Mouse (Mus musculus) right cerebral cortex, adult 18-20 months (tissue): ENCODE measurements around the gene Adgrg4.

ENCODE experiments used
- DNase-seq: peaks from one replicate; pipeline ENCODE4 v3.0.0; 2022; ENCODE audit warnings: mixed read lengths

Gene Adgrg4

DNA sequence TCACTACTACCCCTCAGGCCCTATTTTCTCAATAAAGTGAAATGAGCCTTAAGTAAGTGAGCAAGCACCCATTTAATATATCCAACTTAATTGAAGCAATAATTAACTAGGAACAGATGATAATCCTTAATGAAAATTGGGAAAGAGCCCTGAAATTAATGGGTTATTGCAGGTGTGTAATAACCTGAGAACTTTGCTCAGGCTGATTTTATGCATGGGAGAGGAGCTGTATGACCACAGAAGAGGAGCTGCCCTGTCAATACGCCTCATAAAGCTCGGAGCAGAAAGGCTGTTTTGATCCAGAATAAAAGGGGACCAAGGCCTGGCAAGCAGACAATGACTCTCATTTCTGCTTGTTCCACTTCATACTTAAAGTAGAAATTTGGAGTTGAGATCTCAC lies at the start of gene Adgrg4:
Gene Adgrg4, plus strand, starts transcription at position 301 of the 400 bp plus-strand sequence.
- DNase-seq = no peak

DNA sequence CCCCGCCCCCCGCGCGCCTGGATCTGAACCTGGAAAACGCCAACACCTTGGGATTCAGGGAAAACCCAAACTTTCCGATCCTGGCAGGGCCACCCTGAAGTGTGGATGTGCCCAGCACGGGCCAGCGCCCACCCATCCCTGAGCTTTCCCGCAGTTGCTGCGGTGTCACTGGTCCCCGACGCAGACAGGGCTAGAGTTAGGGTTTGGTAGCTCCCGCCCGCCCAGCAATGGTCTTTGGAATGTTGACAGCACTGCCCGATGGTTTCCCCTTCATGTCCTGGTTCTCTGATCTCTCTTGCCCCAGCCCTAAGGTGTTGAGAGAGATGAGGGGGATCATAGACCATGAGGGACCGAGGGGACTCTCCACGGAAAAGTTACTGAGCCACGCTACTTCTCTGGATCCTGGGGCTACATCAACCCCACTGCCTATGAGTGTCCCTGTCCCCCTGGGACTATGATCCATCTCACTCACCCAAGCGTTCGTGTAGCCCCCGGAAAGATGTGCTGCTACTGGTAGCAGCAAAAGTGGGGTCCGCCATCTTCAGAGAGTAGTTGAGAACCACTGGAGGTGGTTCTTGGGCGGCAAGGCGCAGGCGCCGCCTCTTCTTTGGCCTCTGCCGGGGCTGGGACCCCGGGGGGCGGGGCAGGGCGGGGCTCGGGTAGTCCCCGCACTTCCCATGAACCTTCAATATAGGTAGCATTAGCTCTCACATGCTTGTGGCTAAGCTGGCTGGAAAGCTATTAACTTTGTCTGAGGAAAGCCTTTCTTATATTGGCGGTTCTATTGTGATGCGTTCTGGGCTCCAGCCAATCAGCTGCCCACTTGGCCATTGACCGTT lies 48.0 kb upstream of the Adgrg4 start, which contains the start of gene Map7d3:
Gene Map7d3, minus strand, starts transcription at position 562 of the 839 bp plus-strand sequence.
- no peak for DNase-seq

DNA sequence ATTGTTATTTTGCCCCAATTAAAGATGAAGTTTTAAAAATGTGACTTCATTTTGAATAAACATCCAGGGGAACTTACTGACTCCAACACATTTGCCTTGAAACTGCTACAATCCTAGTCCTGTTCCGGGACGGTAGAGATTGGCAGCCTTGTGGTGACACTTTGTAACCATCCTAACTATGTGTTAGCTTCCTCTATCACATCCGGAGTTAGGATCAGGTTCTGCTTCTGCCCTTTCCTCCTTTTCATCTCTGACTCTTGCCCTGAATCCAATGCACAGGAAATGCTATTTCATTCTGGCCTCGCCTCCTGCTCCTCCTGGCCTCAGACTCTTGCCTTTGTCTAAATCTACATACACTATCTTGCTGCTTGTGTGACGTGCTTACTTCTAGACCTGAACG lies 42.5 kb upstream of the Adgrg4 start:
- no peak for DNase-seq

DNA sequence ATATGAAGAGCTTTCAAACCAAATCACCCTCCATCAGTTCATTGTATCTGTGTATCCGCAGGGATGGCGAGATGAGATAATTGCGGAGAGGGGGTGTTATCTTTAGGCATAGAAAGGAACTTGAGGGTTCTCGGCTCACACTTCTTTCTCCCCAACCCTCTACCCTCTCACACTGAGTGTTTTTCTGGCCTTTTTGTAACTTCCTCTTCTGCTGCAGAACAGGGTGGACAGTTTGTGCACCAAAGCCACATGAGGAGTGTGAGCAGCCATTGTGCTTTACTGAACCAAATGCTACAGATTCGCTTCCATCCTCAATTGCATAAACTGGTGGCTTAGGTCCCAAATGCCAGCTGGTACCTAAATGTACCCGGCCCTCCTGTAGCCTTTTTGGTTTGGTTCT lies 34.1 kb upstream of the Adgrg4 start:
- no peak for DNase-seq

DNA sequence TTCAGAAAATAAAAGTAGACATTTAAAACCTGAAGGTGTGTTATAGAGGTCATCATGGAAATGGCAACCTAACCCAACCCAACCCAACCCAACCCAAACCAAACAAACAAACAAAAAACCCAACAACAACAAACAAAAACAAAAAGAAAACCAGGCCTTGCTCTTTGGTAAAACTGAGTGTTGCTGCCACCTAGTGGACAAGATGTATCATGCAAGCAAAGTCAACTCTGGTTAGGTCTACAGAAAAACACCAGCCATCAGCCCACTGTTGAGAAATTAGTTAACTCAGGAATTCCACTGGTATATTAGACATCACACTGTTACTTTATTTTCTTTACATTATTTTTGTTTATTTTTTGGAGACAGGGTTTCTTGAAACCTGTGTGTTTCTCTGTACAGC lies 30.6 kb upstream of the Adgrg4 start:
- DNase-seq = peak; percentile 4

DNA sequence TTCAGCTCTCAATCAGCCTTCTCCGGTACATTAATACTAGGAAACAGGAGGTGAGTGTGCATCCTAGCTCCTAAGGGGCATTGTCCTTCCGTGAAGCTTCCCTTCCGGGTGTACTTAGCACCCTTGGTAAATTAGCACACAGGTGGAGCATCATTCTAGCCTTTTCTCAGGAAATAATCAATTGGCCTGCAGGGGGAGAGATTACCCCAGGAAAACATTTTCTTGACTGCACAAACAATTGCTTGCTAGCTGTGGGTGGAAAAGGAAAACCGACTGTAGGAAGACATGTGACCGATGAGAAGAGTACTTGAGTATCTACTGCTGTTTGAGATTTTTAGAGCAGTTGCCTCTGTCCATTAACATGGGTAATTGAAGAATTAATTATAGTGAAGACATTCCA lies 28.7 kb upstream of the Adgrg4 start:
- no peak for DNase-seq

DNA sequence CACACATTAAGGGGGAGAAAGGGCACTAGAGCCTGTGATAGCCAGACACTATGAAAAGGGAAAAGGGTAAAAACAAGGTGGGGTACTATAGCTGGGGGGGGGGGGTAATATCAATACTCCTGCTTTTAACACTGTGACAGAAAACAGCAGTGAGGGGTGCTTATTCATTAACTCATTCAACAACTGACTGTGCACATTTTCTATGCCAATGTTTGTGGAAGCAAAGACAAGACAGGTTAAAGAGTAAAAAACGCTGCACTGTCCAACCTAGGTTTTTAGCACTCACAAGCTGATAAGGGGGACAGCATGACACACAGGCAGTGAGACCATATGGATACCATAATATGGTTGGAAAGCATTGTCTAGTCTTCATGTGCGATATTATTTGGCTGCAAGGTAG lies 142.9 kb downstream of the Adgrg4 start:
- DNase-seq = no peak

DNA sequence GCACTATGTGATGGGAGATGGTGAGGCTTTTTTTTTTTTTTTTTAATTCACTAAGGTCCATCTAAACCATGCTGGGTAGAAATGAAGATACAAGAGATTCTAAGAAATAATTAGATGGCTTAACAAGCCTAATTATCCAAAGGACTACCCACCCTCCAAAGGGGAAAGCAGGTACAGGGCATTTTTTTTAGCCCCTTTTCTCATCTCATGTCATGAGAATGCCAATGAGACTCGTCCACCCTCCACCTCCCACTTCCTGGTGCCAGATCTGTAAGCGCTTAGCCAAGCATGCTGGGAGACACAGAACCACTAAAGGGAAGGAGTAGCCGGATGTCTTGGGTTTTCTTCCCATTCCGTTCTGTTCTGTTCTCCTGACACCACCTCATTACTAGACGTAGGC lies 172.8 kb downstream of the Adgrg4 start, which contains the start of gene Brs3:
Gene Brs3, plus strand, starts transcription at position 301 of the 400 bp plus-strand sequence.
- DNase-seq = no peak

DNA sequence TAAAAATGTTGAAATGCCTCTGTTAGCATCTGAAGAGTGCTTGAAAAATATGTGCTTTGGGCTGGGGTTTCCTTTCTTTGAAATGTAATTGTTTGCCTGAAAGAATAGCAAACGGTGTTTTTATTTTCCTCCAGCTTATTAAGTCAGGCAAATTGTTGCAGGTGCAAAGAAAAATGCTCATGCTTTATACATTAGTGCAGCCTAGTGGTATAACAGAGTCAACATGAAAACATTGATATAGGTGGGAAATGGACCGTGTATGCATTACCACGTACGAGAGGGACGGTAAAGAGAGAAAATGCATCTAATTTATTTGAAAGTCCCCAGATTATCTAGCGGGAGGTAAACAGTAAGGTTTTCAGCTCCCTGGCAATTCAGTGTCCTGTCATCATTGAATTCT lies 173.9 kb downstream of the Adgrg4 start:
- DNase-seq = no peak
